Mouse (Mus musculus) left cerebral cortex, postnatal 36 days (tissue): Measurements from ENCODE around the gene Mt2. TPM values are rescaled to one million over a fixed set of nuclear protein-coding genes. Genes with fewer than 3 reads are reported as not detected.
A peak's percentile ranks its signal among the peaks of the same experiment; 100 is the strongest.

ENCODE experiments used
- DNase-seq, 2 experiments: peaks; one replicate each; pipeline ENCODE4 v3.0.0; 2021 to 2022; ENCODE audit warnings: low spot score in 2 of 2, mixed read lengths in 1 of 2
- intact Hi-C: fragments of 180-260 bp; cut with DNase I; formaldehyde crosslinking; loops from one replicate; pipeline ENCODE4 v1.15.1; 2025
- total RNA-seq, 2 experiments: library from RNA; stranded (reverse); gene quantifications; 2 replicates each; pipeline ENCODE4 v1.2.3; 2021

Gene Mt2
- total RNA-seq, 2 experiments from 2014 or later = 463 to 490 TPM

- intact Hi-C loops = no loop called here
- DNase-seq = no peak
These were observed 18.7 kb downstream of the Mt2 start for GRCm38 (mm10) chr8:94191101-94191691.

GRCm38 (mm10) chr8:94192926-94193325 lies 20.5 kb downstream of the Mt2 start:
- intact Hi-C loops = no loop called here
- DNase-seq = no peak

GRCm38 (mm10) chr8:94194591-94195223 lies 22.2 kb downstream of the Mt2 start:
- no peak for DNase-seq
- intact Hi-C loops = loop anchor here (5.0 kb wide), 1 partner anchor 92 kb away; no protein-coding TSS in a partner anchor

- peak; percentile 54 to 66 for DNase-seq
- intact Hi-C loops = loop anchor here (1.0 to 5.0 kb wide), 2 partner anchors 32 to 97 kb away; no protein-coding TSS in a partner anchor
These were observed 26.9 kb downstream of the Mt2 start for GRCm38 (mm10) chr8:94199202-94199869.

GRCm38 (mm10) chr8:94204043-94204442 lies 31.6 kb downstream of the Mt2 start:
- no peak for DNase-seq
- intact Hi-C loops = loop anchor here (10.0 kb wide), 1 partner anchor 219 kb away; no protein-coding TSS in a partner anchor

- intact Hi-C loops = loop anchor here (10.0 kb wide), 1 partner anchor 221 kb away; no protein-coding TSS in a partner anchor
- DNase-seq = peak in 1 of 2 experiments; percentile 36
These were observed 33.3 kb downstream of the Mt2 start for GRCm38 (mm10) chr8:94205736-94206135.

GRCm38 (mm10) chr8:94206256-94206655 lies 33.8 kb downstream of the Mt2 start:
- intact Hi-C loops = loop anchor here (10.0 kb wide), 1 partner anchor 221 kb away; no protein-coding TSS in a partner anchor
- peak; percentile 29 to 36 for DNase-seq

- intact Hi-C loops = loop anchor here (10.0 kb wide), 1 partner anchor 223 kb away; no protein-coding TSS in a partner anchor
These were observed 35.0 kb downstream of the Mt2 start for GRCm38 (mm10) chr8:94207491-94207890.

GRCm38 (mm10) chr8:94209639-94210038 lies 37.2 kb downstream of the Mt2 start:
- intact Hi-C loops = loop anchor here (10.0 kb wide), 1 partner anchor 225 kb away; no protein-coding TSS in a partner anchor
- peak; percentile 44 to 53 for DNase-seq

More at GRCm38 (mm10) chr8:94207491-94207890, 35.0 kb downstream of the Mt2 start:
- DNase-seq = no peak

- peak in 1 of 2 experiments; percentile 28 for DNase-seq
- intact Hi-C loops = no loop called here
These were observed 37.8 kb downstream of the Mt2 start for GRCm38 (mm10) chr8:94210225-94210624.

GRCm38 (mm10) chr8:94213819-94214218 lies 41.4 kb downstream of the Mt2 start:
- intact Hi-C loops = loop anchor here (2.0 kb wide), 1 partner anchor 53 kb away; no protein-coding TSS in a partner anchor
- DNase-seq = no peak

- intact Hi-C loops = loop anchor here (2.0 kb wide), 1 partner anchor 52 kb away; no protein-coding TSS in a partner anchor
- peak; percentile 96 to 98 for DNase-seq
These were observed 42.0 kb downstream of the Mt2 start, which contains the start of gene Nup93 for GRCm38 (mm10) chr8:94214252-94215173. Nup93 (plus strand) TSS chr8:94214564.

Other genes with a start within 250 kb of the Mt2 start
- 100 to 1,000 TPM; 111 to 123 TPM for gene Amfr, start 159.8 kb upstream of the Mt2 start, total RNA-seq
- 10 to 100 TPM; 41.3 to 54.3 TPM for gene Nudt21, start 135.6 kb upstream of the Mt2 start, total RNA-seq
- 100 to 1,000 TPM; 100 to 102 TPM for gene Ogfod1, start 135.5 kb upstream of the Mt2 start, total RNA-seq
- gene Bbs2, start 73.7 kb upstream of the Mt2 start, total RNA-seq = 10 to 100 TPM; 25.4 to 35.3 TPM
- not detected for gene Mt4, start 35.5 kb upstream of the Mt2 start, total RNA-seq
- gene Mt3, start 20.1 kb upstream of the Mt2 start, total RNA-seq = 100 to 1,000 TPM; 854 to 931 TPM
- gene Mt1, start 6.4 kb downstream of the Mt2 start, total RNA-seq = 100 to 1,000 TPM; 556 to 573 TPM
- 10 to 100 TPM; 37.2 to 64.5 TPM for gene Nup93, start 41.9 kb downstream of the Mt2 start, total RNA-seq
- gene Slc12a3, start 156.5 kb downstream of the Mt2 start, total RNA-seq = 1 to 10 TPM in 1 of 2 experiments, under 1 TPM in 1; 0.25 to 1.3 TPM
- 10 to 100 TPM; 65.9 to 66.1 TPM for gene Herpud1, start 213.8 kb downstream of the Mt2 start, total RNA-seq